Mouse (Mus musculus) brain, embryonic 14.5 days (tissue): ENCODE data around the gene St13.
A peak's percentile ranks its signal among the peaks of the same experiment; 100 is the strongest.

Experiments
- CTCF ChIP-seq: fragments of 200-500 bp; IDR thresholded peaks from 2 replicates; pipeline ENCODE4 v1.5.1; 2012; ENCODE audit warnings: inconsistent platforms, mild to moderate bottlenecking, moderate library complexity, borderline replicate concordance; ENCODE audit not compliant: insufficient read depth, insufficient read length; ENCODE audit errors: extremely low read depth
- POLR2A ChIP-seq: fragments of 200-500 bp; IDR thresholded peaks from 2 replicates; pipeline ENCODE4 v1.6.1; 2012; ENCODE audit warnings: mild to moderate bottlenecking, inconsistent platforms, borderline replicate concordance; ENCODE audit not compliant: poor library complexity, insufficient read depth, insufficient read length, severe bottlenecking; ENCODE audit errors: extremely low read depth

GRCm38 (mm10) chr15:81399638-81400315 lies at the start of gene St13, which contains the start of gene Xpnpep3:
- TF ChIP-seq POLR2A (peak; percentile 49; the same call in 1 of the 2 replicates), CTCF (no peak)
